Mouse (Mus musculus) cerebellum, adult (tissue): ENCODE results near the gene Zscan4d.
"Not testable (repeated sequence)": the region's sequence is repeated elsewhere in the genome, so short reads cannot be mapped to it uniquely, and the experiment has no call there.

Experiments used
- ATAC-seq: cut with Nextera tagmentation; 2 replicates; pipeline ENCODE4 v1.9.2; 2017; ENCODE audit warnings: mild to moderate bottlenecking, moderate library complexity, mixed read lengths; ENCODE audit not compliant: insufficient number of reproducible peaks, low FRiP score, low TSS enrichment

Gene Zscan4d

GRCm38 (mm10) chr7:11166059-11166458 lies at the start of gene Zscan4d:
Gene Zscan4d, minus strand, starts transcription at chr7:11166159.
- not testable (repeated sequence) for ATAC-seq

- not testable (repeated sequence) for ATAC-seq
Measured at GRCm38 (mm10) chr7:11158036-11158435, 7.9 kb downstream of the Zscan4d start.
